Mouse (Mus musculus): Measurements from ENCODE around the gene Itprid2.

DNA sequence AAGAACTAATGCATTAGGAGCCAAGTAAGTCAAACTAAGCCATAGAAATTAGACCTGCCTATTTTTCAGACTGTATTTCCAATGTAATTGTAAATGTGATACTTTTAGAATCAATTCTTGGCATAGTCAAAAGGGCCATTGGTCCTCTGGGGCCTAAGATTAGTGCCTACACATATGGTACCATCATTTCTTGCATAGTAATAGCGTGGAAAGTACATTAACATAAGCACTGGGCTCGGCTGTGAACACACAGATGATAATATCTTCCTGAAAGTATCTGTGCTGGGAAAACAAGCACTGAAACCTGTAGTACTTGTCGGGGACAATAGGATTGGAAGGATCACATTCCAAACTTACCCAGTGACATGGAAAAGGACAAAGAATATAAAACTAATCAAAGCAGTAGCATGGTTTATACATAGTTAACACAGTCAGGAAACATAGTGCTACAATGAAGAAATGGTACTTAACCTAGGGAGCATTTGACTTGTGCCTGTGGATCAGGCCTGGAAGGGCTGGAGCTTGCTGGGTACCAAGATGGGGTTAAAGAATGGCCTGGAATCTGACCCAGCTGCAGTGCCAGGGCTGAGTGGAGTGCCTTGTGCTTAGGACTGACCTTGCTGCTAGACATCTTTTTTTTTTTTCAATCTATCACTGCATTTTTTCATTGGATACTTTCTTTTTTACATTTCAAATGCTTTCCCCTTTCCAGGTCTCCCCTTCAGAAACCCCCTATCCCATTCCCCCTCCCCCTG, 29.6 kb downstream of the Itprid2 start:
- TF ChIP-seq TAL1 (conservative IDR thresholded peaks at IDR 0.05; ENCODE audit: low read depth, low read length) (no peak), CTCF (IDR thresholded peaks at IDR 0.05; ENCODE audit: low read depth, low read length) (no peak), GATA1 (IDR thresholded peaks at IDR 0.05; ENCODE audit: borderline replicate concordance, low read length) (no peak), POLR2AphosphoS5 (IDR thresholded peaks at IDR 0.05; ENCODE audit: insufficient replicate concordance, low read depth, low read length) (no peak)
